Mouse (Mus musculus) neural tube, embryonic 10.5 days (tissue): ENCODE measurements around the gene Gtsf1l.
"Not testable (repeated sequence)": the region's sequence is repeated elsewhere in the genome, so short reads cannot be mapped to it uniquely, and the experiment has no call there.

Source experiments
- DNase-seq: peaks from one replicate; pipeline ENCODE4 v3.0.0-alpha.2; 2017; ENCODE audit warnings: low spot score; ENCODE audit errors: extremely low spot score

Gtsf1l gene

GRCm38 (mm10) chr2:163086561-163086960, 1.1 kb downstream of the Gtsf1l start:
- DNase-seq = no peak

- no peak for DNase-seq
Observed at GRCm38 (mm10) chr2:163085047-163085446, 2.6 kb downstream of the Gtsf1l start.

GRCm38 (mm10) chr2:163084519-163084918, 3.1 kb downstream of the Gtsf1l start:
- DNase-seq = no peak

- no peak for DNase-seq
Observed at GRCm38 (mm10) chr2:163082591-163082990, 5.1 kb downstream of the Gtsf1l start.

GRCm38 (mm10) chr2:163079041-163079440, 8.6 kb downstream of the Gtsf1l start:
- no peak for DNase-seq

GRCm38 (mm10) chr2:163075234-163075633, 12.4 kb downstream of the Gtsf1l start:
- no peak for DNase-seq

GRCm38 (mm10) chr2:163074808-163075207, 12.8 kb downstream of the Gtsf1l start:
- DNase-seq = no peak

- no peak for DNase-seq
Observed at GRCm38 (mm10) chr2:163074006-163074405, 13.6 kb downstream of the Gtsf1l start.

- no peak for DNase-seq
Observed at GRCm38 (mm10) chr2:163073023-163073757, 14.5 kb downstream of the Gtsf1l start.

GRCm38 (mm10) chr2:163071590-163071989, 16.1 kb downstream of the Gtsf1l start:
- DNase-seq = no peak

GRCm38 (mm10) chr2:163070213-163070612, 17.4 kb downstream of the Gtsf1l start:
- DNase-seq = no peak

GRCm38 (mm10) chr2:163067233-163067632, 20.4 kb downstream of the Gtsf1l start:
- DNase-seq = no peak

- DNase-seq = no peak
Observed at GRCm38 (mm10) chr2:163066326-163066725, 21.3 kb downstream of the Gtsf1l start.

- DNase-seq = no peak
Observed at GRCm38 (mm10) chr2:163062119-163062508, 25.5 kb downstream of the Gtsf1l start.

- DNase-seq = no peak
Observed at GRCm38 (mm10) chr2:163061203-163062118, 26.2 kb downstream of the Gtsf1l start.

GRCm38 (mm10) chr2:163060630-163061029, 27.0 kb downstream of the Gtsf1l start:
- no peak for DNase-seq

- not testable (repeated sequence) for DNase-seq
Observed at GRCm38 (mm10) chr2:163058981-163059380, 28.7 kb downstream of the Gtsf1l start.

GRCm38 (mm10) chr2:163056584-163056983, 31.1 kb downstream of the Gtsf1l start:
- DNase-seq = no peak

GRCm38 (mm10) chr2:163055715-163056114, 31.9 kb downstream of the Gtsf1l start:
- no peak for DNase-seq

GRCm38 (mm10) chr2:163054891-163055494, 32.7 kb downstream of the Gtsf1l start:
- peak; percentile 73 for DNase-seq

GRCm38 (mm10) chr2:163054335-163054840, 33.3 kb downstream of the Gtsf1l start, which contains the start of gene Mybl2:
Gene Mybl2, plus strand, starts transcription at chr2:163054687.
- DNase-seq = peak; percentile 91

GRCm38 (mm10) chr2:163052826-163053225, 34.8 kb downstream of the Gtsf1l start:
- DNase-seq = no peak
